22 mouse cellular contexts compared by ENCODE assay signal in genomic region chr11:74666776-74667581, GRCm38 (mm10). TPM values are rescaled to one million over a fixed set of nuclear protein-coding genes. Genes with fewer than 3 reads are reported as not detected.
A peak's percentile ranks its signal among the peaks of the same experiment; 100 is the strongest.
DNase-seq lines count a peak whose midpoint lies in the region; ATAC-seq and TF ChIP-seq lines count a peak whose summit lies in the region.
"Had no signal": no experiment of that assay in that cellular context is flagged by ENCODE, and none has a peak within 500 bp of the region (broad histone marks: within the 10 kb centered on the region; RNA-seq: fewer than 3 reads in every experiment).

No protein-coding gene starts in this region.

- H3K4me3 ChIP-seq in intestine, embryonic 14.5 days (ENCODE audit: low read depth, low read length), result no peak overlapping the region
- no peak overlapping the region for H3K4me3 ChIP-seq in intestine, embryonic 16.5 days (ENCODE audit: low read length)
- H3K4me3 ChIP-seq in midbrain, embryonic 11.5 days (ENCODE audit: low read depth, low read length), result no peak overlapping the region
- no peak overlapping the region for H3K4me3 ChIP-seq in midbrain, embryonic 15.5 days
- no peak overlapping the region for H3K4me3 ChIP-seq in stomach, postnatal 0 days (ENCODE audit: low read depth, low read length)
- H3K4me3 ChIP-seq: forebrain, embryonic 10.5 days; forebrain, embryonic 13.5 days; gastrocnemius, adult 2 months; hindbrain, embryonic 10.5 days; hindbrain, embryonic 13.5 days had no signal

- peaks cover 77% of the 10 kb centered on the region for H3K36me3 ChIP-seq in intestine, embryonic 14.5 days (ENCODE audit: control insufficient read depth, insufficient read depth, low read length)
- H3K36me3 ChIP-seq in intestine, embryonic 16.5 days (ENCODE audit: control insufficient read depth, insufficient read depth, low read length), result peaks cover 35% of the 10 kb centered on the region
- H3K36me3 ChIP-seq in midbrain, embryonic 11.5 days (ENCODE audit: control insufficient read depth, insufficient read depth, low read length), result peaks cover 10% of the 10 kb centered on the region
- H3K36me3 ChIP-seq in midbrain, embryonic 15.5 days (replicated peaks), result peaks cover 31% of the 10 kb centered on the region
- H3K36me3 ChIP-seq in stomach, postnatal 0 days (ENCODE audit: control insufficient read depth, insufficient read depth, low read length), result peaks cover 42% of the 10 kb centered on the region

- H3K9me3 ChIP-seq in intestine, embryonic 14.5 days (ENCODE audit: control insufficient read depth, low read length), result no peaks in the 10 kb centered on the region
- H3K9me3 ChIP-seq in intestine, embryonic 16.5 days (ENCODE audit: control insufficient read depth, low read length), result no peaks in the 10 kb centered on the region
- H3K9me3 ChIP-seq in midbrain, embryonic 11.5 days (ENCODE audit: control insufficient read depth, low read length), result no peaks in the 10 kb centered on the region
- H3K9me3 ChIP-seq in midbrain, embryonic 15.5 days, result no peaks in the 10 kb centered on the region
- H3K9me3 ChIP-seq in stomach, postnatal 0 days (ENCODE audit: control insufficient read depth, low read length), result no peaks in the 10 kb centered on the region
- H3K9me3 ChIP-seq: forebrain, embryonic 10.5 days; forebrain, embryonic 13.5 days; hindbrain, embryonic 10.5 days; hindbrain, embryonic 13.5 days had no signal

- DNase-seq in cerebellum, adult 9-11 months, result peak; percentile 9
- no peak for DNase-seq in cerebellum, postnatal 36 days
- DNase-seq in intestine, embryonic 14.5 days (ENCODE audit: low spot score), result peak; percentile 31
- DNase-seq in midbrain, embryonic 11.5 days (ENCODE audit: low spot score, missing footprints), result peak; percentile 60
- peak; percentile 13 for DNase-seq in stomach, postnatal 0 days (ENCODE audit: low spot score)
- DNase-seq in neural tube, embryonic 10.5 days (ENCODE audit: extremely low spot score, low spot score), result no peak
- DNase-seq: cerebellum, adult 11 months; cerebellum, adult 2 months; cerebellum, postnatal 10 days; forebrain, postnatal 0 days; gastrocnemius, adult 2 months; gastrocnemius, postnatal 14 days; heart, adult 18-20 months had no signal

- ATAC-seq in intestine, embryonic 14.5 days (replicated peaks; ENCODE audit: low FRiP score, low TSS enrichment, low read depth), result no peak
- no peak for ATAC-seq in intestine, embryonic 16.5 days
- ATAC-seq in midbrain, embryonic 11.5 days (ENCODE audit: low FRiP score), result no peak
- ATAC-seq in midbrain, embryonic 15.5 days (replicated peaks), result no peak
- no peak for ATAC-seq in stomach, postnatal 0 days (ENCODE audit: low FRiP score, low TSS enrichment)
- ATAC-seq: forebrain, embryonic 13.5 days; forebrain, postnatal 0 days; hindbrain, embryonic 16.5 days; Patski had no signal

- no peak for TF ChIP-seq EP300 in stomach, postnatal 0 days (optimal IDR thresholded peaks at IDR 0.05)

- H3K4me2 ChIP-seq in intestine, embryonic 14.5 days (ENCODE audit: low read length), result no peak overlapping the region
- no peak overlapping the region for H3K4me2 ChIP-seq in intestine, embryonic 16.5 days (ENCODE audit: low read depth, low read length)
- H3K4me2 ChIP-seq in midbrain, embryonic 11.5 days, result no peak overlapping the region
- H3K4me2 ChIP-seq in midbrain, embryonic 15.5 days, result no peak overlapping the region
- no peak overlapping the region for H3K4me2 ChIP-seq in stomach, postnatal 0 days (replicated peaks; ENCODE audit: low read depth)
- H3K4me2 ChIP-seq: forebrain, embryonic 13.5 days; heart, embryonic 11.5 days; hindbrain, embryonic 13.5 days had no signal

- H3K9ac ChIP-seq in intestine, embryonic 14.5 days (ENCODE audit: low read length), result no peak overlapping the region
- H3K9ac ChIP-seq in intestine, embryonic 16.5 days (ENCODE audit: low read depth, low read length), result no peak overlapping the region
- no peak overlapping the region for H3K9ac ChIP-seq in midbrain, embryonic 11.5 days (ENCODE audit: low read length)
- no peak overlapping the region for H3K9ac ChIP-seq in midbrain, embryonic 15.5 days
- no peak overlapping the region for H3K9ac ChIP-seq in stomach, postnatal 0 days (ENCODE audit: low read length)
- H3K9ac ChIP-seq: forebrain, embryonic 13.5 days; forebrain, postnatal 0 days; hindbrain, embryonic 13.5 days had no signal

- WGBS in intestine, embryonic 14.5 days, result 93% methylated on average over 14 of the region's 14 CpGs
- WGBS in intestine, embryonic 16.5 days, result 96% methylated on average over 14 of the region's 14 CpGs
- 95% methylated on average over 14 of the region's 14 CpGs for WGBS in midbrain, embryonic 11.5 days
- WGBS in midbrain, embryonic 15.5 days, result 95% methylated on average over 14 of the region's 14 CpGs
- WGBS in stomach, postnatal 0 days, result 97% methylated on average over 14 of the region's 14 CpGs

- no peak overlapping the region for H3K27ac ChIP-seq in intestine, embryonic 14.5 days (ENCODE audit: low read depth)
- H3K27ac ChIP-seq in intestine, embryonic 16.5 days (ENCODE audit: low read length), result no peak overlapping the region
- no peak overlapping the region for H3K27ac ChIP-seq in midbrain, embryonic 11.5 days (ENCODE audit: low read depth, low read length)
- no peak overlapping the region for H3K27ac ChIP-seq in midbrain, embryonic 15.5 days
- H3K27ac ChIP-seq in stomach, postnatal 0 days (replicated peaks), result no peak overlapping the region
- H3K27ac ChIP-seq: forebrain, embryonic 10.5 days; forebrain, embryonic 13.5 days; gastrocnemius, adult 2 months; hindbrain, embryonic 10.5 days; hindbrain, embryonic 13.5 days had no signal

- H3K4me1 ChIP-seq in intestine, embryonic 14.5 days (replicated peaks; ENCODE audit: control insufficient read depth, insufficient read depth, low read length), result no peaks in the 10 kb centered on the region
- no peaks in the 10 kb centered on the region for H3K4me1 ChIP-seq in intestine, embryonic 16.5 days (ENCODE audit: control insufficient read depth, insufficient read depth, low read length)
- H3K4me1 ChIP-seq in midbrain, embryonic 11.5 days (ENCODE audit: control insufficient read depth, insufficient read depth, low read length), result no peaks in the 10 kb centered on the region
- H3K4me1 ChIP-seq in midbrain, embryonic 15.5 days, result no peaks in the 10 kb centered on the region
- no peaks in the 10 kb centered on the region for H3K4me1 ChIP-seq in stomach, postnatal 0 days (replicated peaks; ENCODE audit: control insufficient read depth, insufficient read depth)
- H3K4me1 ChIP-seq: forebrain, embryonic 10.5 days; forebrain, embryonic 13.5 days; hindbrain, embryonic 10.5 days; hindbrain, embryonic 13.5 days had no signal

- H3K27me3 ChIP-seq in intestine, embryonic 14.5 days (replicated peaks; ENCODE audit: control insufficient read depth, insufficient read depth, low read length), result no peaks in the 10 kb centered on the region
- no peaks in the 10 kb centered on the region for H3K27me3 ChIP-seq in intestine, embryonic 16.5 days (replicated peaks; ENCODE audit: control insufficient read depth, insufficient read depth, low read length)
- no peaks in the 10 kb centered on the region for H3K27me3 ChIP-seq in midbrain, embryonic 11.5 days (ENCODE audit: control insufficient read depth, insufficient read depth, low read length)
- H3K27me3 ChIP-seq in midbrain, embryonic 15.5 days (replicated peaks), result no peaks in the 10 kb centered on the region
- no peaks in the 10 kb centered on the region for H3K27me3 ChIP-seq in stomach, postnatal 0 days (ENCODE audit: control insufficient read depth, insufficient read depth, low read length)
- H3K27me3 ChIP-seq: forebrain, embryonic 13.5 days; hindbrain, embryonic 13.5 days; Patski had no signal

- no peak for TF ChIP-seq CTCF in stomach, postnatal 0 days (IDR thresholded peaks at IDR 0.05; ENCODE audit: low read depth)

RNA-seq across cellular contexts. Expression of gene Cluh, which starts 17.7 kb away (rescaled TPM):
- 38.7 and 47.0 TPM in 2 replicates for polyA plus RNA-seq in intestine, embryonic 14.5 days (2014; fragmentation: Nextera tagmentation; extraction: Ambion mirVana)
- 57.0 and 66.0 TPM in 2 replicates for polyA plus RNA-seq in intestine, embryonic 16.5 days (2015; fragmentation: Nextera tagmentation; extraction: Ambion mirVana)
- 9.2 and 10.8 TPM in 2 replicates for polyA plus RNA-seq in midbrain, embryonic 11.5 days (2014; fragmentation: Nextera tagmentation; extraction: Ambion mirVana)
- polyA plus RNA-seq in midbrain, embryonic 15.5 days (2015; fragmentation: Nextera tagmentation; extraction: Ambion mirVana), result 18.2 TPM in 2 replicates
- polyA plus RNA-seq in stomach, postnatal 0 days (2015; fragmentation: Nextera tagmentation; extraction: Ambion mirVana), result 17.8 and 19.9 TPM in 2 replicates

RNA-seq across cellular contexts. Expression of gene Ccdc92b, which starts 47.6 kb away (rescaled TPM):
- 0.56 and 0.74 TPM in 2 replicates for polyA plus RNA-seq in intestine, embryonic 14.5 days (2014; fragmentation: Nextera tagmentation; extraction: Ambion mirVana)
- 0.29 and 0.53 TPM in 2 replicates for polyA plus RNA-seq in intestine, embryonic 16.5 days (2015; fragmentation: Nextera tagmentation; extraction: Ambion mirVana)
- 1.1 and 1.6 TPM in 2 replicates for polyA plus RNA-seq in midbrain, embryonic 11.5 days (2014; fragmentation: Nextera tagmentation; extraction: Ambion mirVana)
- polyA plus RNA-seq in midbrain, embryonic 15.5 days (2015; fragmentation: Nextera tagmentation; extraction: Ambion mirVana), result 3.3 and 4.0 TPM in 2 replicates
- 0.55 and 0.62 TPM in 2 replicates for polyA plus RNA-seq in stomach, postnatal 0 days (2015; fragmentation: Nextera tagmentation; extraction: Ambion mirVana)

RNA-seq across cellular contexts. Expression of gene Rap1gap2, which starts 56.3 kb away (rescaled TPM):
- polyA plus RNA-seq in intestine, embryonic 14.5 days (2014; fragmentation: Nextera tagmentation; extraction: Ambion mirVana), result 7.7 and 11.6 TPM in 2 replicates
- 8.4 and 10.5 TPM in 2 replicates for polyA plus RNA-seq in intestine, embryonic 16.5 days (2015; fragmentation: Nextera tagmentation; extraction: Ambion mirVana)
- 2.5 TPM in 2 replicates for polyA plus RNA-seq in midbrain, embryonic 11.5 days (2014; fragmentation: Nextera tagmentation; extraction: Ambion mirVana)
- 14.5 and 15.8 TPM in 2 replicates for polyA plus RNA-seq in midbrain, embryonic 15.5 days (2015; fragmentation: Nextera tagmentation; extraction: Ambion mirVana)
- 7.6 and 8.2 TPM in 2 replicates for polyA plus RNA-seq in stomach, postnatal 0 days (2015; fragmentation: Nextera tagmentation; extraction: Ambion mirVana)

RNA-seq across cellular contexts. Expression of gene Pafah1b1, which starts 57.5 kb away (rescaled TPM):
- 58.7 and 61.8 TPM in 2 replicates for polyA plus RNA-seq in intestine, embryonic 14.5 days (2014; fragmentation: Nextera tagmentation; extraction: Ambion mirVana)
- 33.5 and 33.8 TPM in 2 replicates for polyA plus RNA-seq in intestine, embryonic 16.5 days (2015; fragmentation: Nextera tagmentation; extraction: Ambion mirVana)
- 103 and 112 TPM in 2 replicates for polyA plus RNA-seq in midbrain, embryonic 11.5 days (2014; fragmentation: Nextera tagmentation; extraction: Ambion mirVana)
- 45.0 and 47.9 TPM in 2 replicates for polyA plus RNA-seq in midbrain, embryonic 15.5 days (2015; fragmentation: Nextera tagmentation; extraction: Ambion mirVana)
- polyA plus RNA-seq in stomach, postnatal 0 days (2015; fragmentation: Nextera tagmentation; extraction: Ambion mirVana), result 47.5 and 51.7 TPM in 2 replicates

Comparison
In these comparisons a context has a peak if more than half of its experiments do, and no peak if none do; other contexts are left out.
1. DNase-seq: peak in cerebellum, adult 9-11 months (single experiment), intestine, embryonic 14.5 days (single experiment), midbrain, embryonic 11.5 days (single experiment) and stomach, postnatal 0 days (single experiment); none in cerebellum, postnatal 36 days (0 of 2) and neural tube, embryonic 10.5 days (single experiment).